Mouse (Mus musculus) thymus, adult 2 months (tissue): Measurements from ENCODE around the gene Gpr143.

Experiments
- CTCF ChIP-seq: fragments of 200-500 bp; IDR thresholded peaks from 2 replicates; pipeline ENCODE4 v1.5.1; 2012; ENCODE audit warnings: mild to moderate bottlenecking, control low read depth, low read length, moderate library complexity, borderline replicate concordance; ENCODE audit not compliant: control insufficient read depth, poor library complexity, insufficient read depth; ENCODE audit errors: extremely low read depth
- POLR2A ChIP-seq: fragments of 200-500 bp; IDR thresholded peaks from 2 replicates; pipeline ENCODE4 v1.6.1; 2012; ENCODE audit warnings: mild to moderate bottlenecking, low read length, control low read depth, moderate library complexity; ENCODE audit not compliant: control insufficient read depth, poor library complexity, insufficient read depth; ENCODE audit errors: extremely low read depth

GRCm38 (mm10) chrX:152738759-152739368, 42.9 kb upstream of the Gpr143 start:
- no peak for TF ChIP-seq POLR2A
- TF ChIP-seq CTCF, result no peak
